Mouse (Mus musculus) mouse embryonic stem cell (cell line): ENCODE measurements around the gene Snx18.

Source experiments
- in situ Hi-C, 2 experiments: fragments of 300-500 bp; cut with MboI; formaldehyde crosslinking; loops; 1 replicate in 1 of 2; 3 replicates in 1 of 2; pipeline ENCODE4 v1.14.3; 2019 to 2020; ENCODE audit warnings: low sequenced_read_pairs in 2 of 2, low pct_unique_long_range_greater_than_20kb in 1 of 2, mixed read lengths in 1 of 2; ENCODE audit not compliant: unreplicated experiment in 1 of 2

Snx18 gene

GRCm38 (mm10) chr13:113542374-113542773, 76.0 kb downstream of the Snx18 start:
- in situ Hi-C loops = no loop called here
